Comparison of ENCODE assay signal across 25 mouse cellular contexts in the genomic region with DNA sequence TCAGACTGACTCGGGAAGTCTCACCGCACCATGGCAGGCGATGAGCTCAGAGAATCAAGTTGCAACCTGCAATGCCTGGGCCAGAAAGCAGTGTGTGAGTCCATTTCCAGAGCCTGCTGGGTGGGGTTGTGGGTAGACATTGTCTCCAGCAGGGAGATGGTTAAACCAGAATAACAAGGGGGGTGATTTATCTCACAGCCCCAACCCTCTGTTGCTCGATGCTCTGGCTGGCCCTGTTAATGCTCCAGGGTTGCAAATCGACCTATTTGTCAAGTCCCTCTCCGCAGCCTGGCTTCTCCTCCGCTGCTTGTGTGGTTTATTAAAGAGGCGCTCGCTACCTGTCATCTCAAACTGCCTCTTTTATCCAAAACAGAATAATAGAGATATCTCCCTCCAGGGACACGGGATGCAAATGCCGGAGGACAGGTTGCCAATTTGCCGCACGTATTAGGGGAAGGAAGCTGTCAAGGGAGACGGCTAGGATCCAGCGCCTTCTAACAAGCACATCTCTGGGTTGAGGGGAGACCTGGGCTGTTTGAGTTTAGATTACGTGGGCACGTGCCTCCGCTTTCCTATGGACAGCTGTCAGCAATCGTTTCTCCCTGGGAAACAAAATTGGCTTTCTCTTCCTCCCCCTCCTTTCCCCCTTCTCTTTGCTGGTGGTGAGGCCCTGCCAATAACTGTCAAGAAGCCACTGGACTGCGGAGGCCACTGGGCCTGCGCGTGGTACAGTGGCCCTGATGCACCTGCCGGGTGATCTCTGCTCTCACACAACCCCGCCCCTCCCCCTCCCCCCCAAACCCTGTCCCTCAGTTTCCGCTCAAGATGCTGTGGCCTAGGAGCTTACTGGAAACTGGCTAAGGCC. TPM values are rescaled to one million over a fixed set of nuclear protein-coding genes. Genes with fewer than 3 reads are reported as not detected.
DNase-seq lines count a peak whose midpoint lies in the region; ATAC-seq lines count a peak whose summit lies in the region.
"Had no signal": no experiment of that assay in that cellular context is flagged by ENCODE, and none has a peak within 500 bp of the region (broad histone marks: within the 10 kb centered on the region; RNA-seq: fewer than 3 reads in every experiment).

No protein-coding gene starts in this region.

- H3K36me3 ChIP-seq in neural tube, embryonic 12.5 days = no peaks in the 10 kb centered on the region
- no peaks in the 10 kb centered on the region for H3K36me3 ChIP-seq in midbrain, embryonic 13.5 days
- no peaks in the 10 kb centered on the region for H3K36me3 ChIP-seq in neural tube, embryonic 14.5 days (ENCODE audit: control insufficient read depth, insufficient read depth, low read length)
- H3K36me3 ChIP-seq in forebrain, embryonic 16.5 days (ENCODE audit: control insufficient read depth, insufficient read depth) = no peaks in the 10 kb centered on the region
- H3K36me3 ChIP-seq: embryonic facial prominence, embryonic 10.5 days had no signal

- 65% methylated on average over 25 of the region's 25 CpGs for WGBS in neural tube, embryonic 12.5 days
- WGBS in midbrain, embryonic 13.5 days = 43% methylated on average over 25 of the region's 25 CpGs
- 59% methylated on average over 25 of the region's 25 CpGs for WGBS in neural tube, embryonic 14.5 days
- WGBS in forebrain, embryonic 16.5 days = 56% methylated on average over 25 of the region's 25 CpGs

- no peak overlapping the region for H3K4me3 ChIP-seq in neural tube, embryonic 12.5 days
- no peak overlapping the region for H3K4me3 ChIP-seq in midbrain, embryonic 13.5 days (replicated peaks)
- H3K4me3 ChIP-seq in neural tube, embryonic 14.5 days (ENCODE audit: low read depth, low read length) = no peak overlapping the region
- no peak overlapping the region for H3K4me3 ChIP-seq in forebrain, embryonic 16.5 days (replicated peaks; ENCODE audit: low read length)
- H3K4me3 ChIP-seq: embryonic facial prominence, embryonic 10.5 days; left cerebral cortex, adult 2 months had no signal

- no peak overlapping the region for H3K4me2 ChIP-seq in neural tube, embryonic 12.5 days (replicated peaks)
- H3K4me2 ChIP-seq in midbrain, embryonic 13.5 days (replicated peaks) = no peak overlapping the region
- peak overlapping the region; percentile 14; the same call in 1 of the 2 replicates for H3K4me2 ChIP-seq in neural tube, embryonic 14.5 days (ENCODE audit: low read depth, low read length)
- no peak overlapping the region for H3K4me2 ChIP-seq in forebrain, embryonic 16.5 days (ENCODE audit: low read length)
- H3K4me2 ChIP-seq: heart, embryonic 11.5 days had no signal

- 0 out of 2 replicates have a peak, but pooled peaks have one; percentile 25 for ATAC-seq in neural tube, embryonic 12.5 days (ENCODE audit: low FRiP score, low read depth)
- ATAC-seq in midbrain, embryonic 13.5 days = peak; percentile 75
- ATAC-seq in neural tube, embryonic 14.5 days (ENCODE audit: low read depth) = no peak
- no peak for ATAC-seq in forebrain, embryonic 16.5 days
- ATAC-seq: CD4-positive, CD25-positive, alpha-beta regulatory T cell, adult 4 months; forebrain, postnatal 0 days had no signal

- DNase-seq in neural tube, embryonic 10.5 days (ENCODE audit: extremely low spot score, low spot score) = no peak
- no peak for DNase-seq in adrenal gland, postnatal 36 days
- no peak for DNase-seq in thymus, postnatal 25 days
- DNase-seq: adrenal gland, postnatal 25 days; cerebellum, adult 11-12 months; forebrain, postnatal 0 days; gastrocnemius, postnatal 14 days; heart, adult 11 months; kidney, adult 18-20 months; kidney, postnatal 10 days; lung, postnatal 4 days; right cerebral cortex, postnatal 4 days; thymus, adult 18-20 months had no signal

- H3K27me3 ChIP-seq in neural tube, embryonic 12.5 days (replicated peaks) = no peaks in the 10 kb centered on the region
- H3K27me3 ChIP-seq in midbrain, embryonic 13.5 days = 0 out of 2 replicates have a peak, but pooled peaks cover 7% of the 10 kb centered on the region
- no peaks in the 10 kb centered on the region for H3K27me3 ChIP-seq in neural tube, embryonic 14.5 days (ENCODE audit: control insufficient read depth, insufficient read depth, low read length)
- H3K27me3 ChIP-seq in forebrain, embryonic 16.5 days (replicated peaks; ENCODE audit: control insufficient read depth, insufficient read depth, low read length) = no peaks in the 10 kb centered on the region

- peaks cover 13% of the 10 kb centered on the region for H3K4me1 ChIP-seq in neural tube, embryonic 12.5 days
- H3K4me1 ChIP-seq in midbrain, embryonic 13.5 days (replicated peaks) = peaks cover 15% of the 10 kb centered on the region
- peaks cover 5% of the 10 kb centered on the region; the same call in 1 of the 2 replicates for H3K4me1 ChIP-seq in neural tube, embryonic 14.5 days (ENCODE audit: control insufficient read depth, insufficient read depth, low read length)
- H3K4me1 ChIP-seq in forebrain, embryonic 16.5 days (replicated peaks; ENCODE audit: control insufficient read depth, insufficient read depth, low read length) = peaks cover 5% of the 10 kb centered on the region; the same call in 1 of the 2 replicates

- H3K9ac ChIP-seq in neural tube, embryonic 12.5 days = no peak overlapping the region
- H3K9ac ChIP-seq in midbrain, embryonic 13.5 days (replicated peaks) = no peak overlapping the region
- no peak overlapping the region for H3K9ac ChIP-seq in neural tube, embryonic 14.5 days (replicated peaks; ENCODE audit: low read depth, low read length)
- H3K9ac ChIP-seq in forebrain, embryonic 16.5 days (replicated peaks; ENCODE audit: low read depth, low read length) = no peak overlapping the region
- H3K9ac ChIP-seq: forebrain, postnatal 0 days had no signal

- no peaks in the 10 kb centered on the region for H3K9me3 ChIP-seq in neural tube, embryonic 12.5 days
- H3K9me3 ChIP-seq in midbrain, embryonic 13.5 days = no peaks in the 10 kb centered on the region
- no peaks in the 10 kb centered on the region for H3K9me3 ChIP-seq in neural tube, embryonic 14.5 days (ENCODE audit: control insufficient read depth, low read length)
- no peaks in the 10 kb centered on the region for H3K9me3 ChIP-seq in forebrain, embryonic 16.5 days (ENCODE audit: control insufficient read depth, low read length)
- H3K9me3 ChIP-seq: embryonic facial prominence, embryonic 10.5 days had no signal

- H3K27ac ChIP-seq in neural tube, embryonic 12.5 days = no peak overlapping the region
- H3K27ac ChIP-seq in midbrain, embryonic 13.5 days = no peak overlapping the region
- no peak overlapping the region for H3K27ac ChIP-seq in neural tube, embryonic 14.5 days (ENCODE audit: low read depth, low read length)
- H3K27ac ChIP-seq in forebrain, embryonic 16.5 days (ENCODE audit: low read length) = no peak overlapping the region
- H3K27ac ChIP-seq: embryonic facial prominence, embryonic 10.5 days; left cerebral cortex, adult 2 months had no signal

RNA-seq across cellular contexts. Expression of a gene that starts 57.4 kb away (rescaled TPM):
- 0.49 and 2.0 TPM in 2 replicates for polyA plus RNA-seq in neural tube, embryonic 12.5 days (2016; fragmentation: Nextera tagmentation; extraction: Ambion mirVana)
- polyA plus RNA-seq in midbrain, embryonic 13.5 days (2015; fragmentation: Nextera tagmentation; extraction: Ambion mirVana) = 0.75 and 1.5 TPM in 2 replicates
- polyA plus RNA-seq in neural tube, embryonic 14.5 days (2014; fragmentation: Nextera tagmentation; extraction: Ambion mirVana) = not detected in 2 replicates
- 0.35 TPM in 1 of 2 replicates, not detected in the other for polyA plus RNA-seq in forebrain, embryonic 16.5 days (2015; fragmentation: Nextera tagmentation; extraction: Ambion mirVana)
- not detected for total RNA-seq in adrenal gland, postnatal 36 days (2021)
- total RNA-seq: adrenal gland, postnatal 25 days; forebrain, postnatal 0 days; layer of hippocampus, postnatal 10 days; left cerebral cortex, adult 2 months; liver, adult 2 months had no signal
- polyA plus RNA-seq: CD4-positive, CD25-positive, alpha-beta regulatory T cell, adult 4 months; cortical plate, adult 2 months; forebrain, postnatal 0 days; heart, postnatal 0 days; liver, adult 2 months had no signal

Comparison
In these comparisons a context has a peak if more than half of its experiments do, and no peak if none do; other contexts are left out.
1. ATAC-seq: peak in neural tube, embryonic 12.5 days (single experiment) and midbrain, embryonic 13.5 days (single experiment); none in neural tube, embryonic 14.5 days (single experiment) and forebrain, embryonic 16.5 days (single experiment).